8 mouse cellular contexts compared by ENCODE assay signal in the genomic region with DNA sequence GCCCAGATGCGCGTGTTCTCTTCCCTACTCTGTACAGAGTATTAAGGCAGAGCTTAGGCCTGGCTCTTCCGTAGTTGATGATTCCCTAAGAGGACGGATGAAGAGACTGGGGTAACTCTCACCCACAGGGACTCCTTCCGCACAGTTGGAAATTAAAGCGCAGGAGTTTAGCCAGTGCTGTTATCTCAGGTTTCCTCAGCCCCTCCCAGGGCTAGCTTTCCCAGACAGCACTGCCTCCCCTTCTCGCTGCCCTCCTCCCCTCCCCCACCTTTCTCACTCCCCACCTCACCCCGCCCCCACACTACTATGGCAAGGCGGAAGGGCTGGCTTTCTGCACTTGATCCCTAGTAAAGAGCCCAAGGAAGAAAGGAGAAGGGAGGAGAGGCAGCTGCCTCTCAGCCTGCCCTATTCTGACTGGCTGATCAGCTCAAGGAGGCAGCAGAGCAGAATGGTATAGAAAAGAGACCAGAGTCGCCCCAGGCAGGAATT. TPM values are rescaled to one million over a fixed set of nuclear protein-coding genes. Genes with fewer than 3 reads are reported as not detected.
DNase-seq lines count a peak whose midpoint lies in the region; ATAC-seq and TF ChIP-seq lines count a peak whose summit lies in the region.

No protein-coding gene starts in this region.

- H3K4me3 ChIP-seq in cerebellum, adult 2 months (replicated peaks; ENCODE audit: insufficient read depth, low read depth, low read length) = peak overlapping the region; percentile 59
- H3K4me3 ChIP-seq in G1E (ENCODE audit: low read depth, low read length) = peak overlapping the region; percentile 27; the same call in 1 of the 2 replicates
- 0 out of 2 replicates have a peak overlapping the region, but pooled peaks have one; percentile 2 for H3K4me3 ChIP-seq in hindbrain, embryonic 11.5 days (ENCODE audit: low read depth, low read length)
- peak overlapping the region; percentile 27 to 29; a peak in 3 of 4 replicates for H3K4me3 ChIP-seq in liver, embryonic 14.5 days (ENCODE audit: insufficient read depth in 1 of 2, low read depth in 2 of 2, low read length in 2 of 2)
- H3K4me3 ChIP-seq in stomach, embryonic 15.5 days (replicated peaks) = peak overlapping the region; percentile 11; the same call in 1 of the 2 replicates

- no peak for TF ChIP-seq EP300 in liver, embryonic 14.5 days (IDR thresholded peaks at IDR 0.05; ENCODE audit: low read depth)

- WGBS in cerebellum, adult 2 months = 17% methylated on average over 9 of the region's 10 CpGs
- 16% methylated on average over 10 of the region's 10 CpGs for WGBS in hindbrain, embryonic 11.5 days
- WGBS in liver, embryonic 14.5 days (ENCODE audit: insufficient replicate concordance) = 9% methylated on average over 10 of the region's 10 CpGs
- WGBS in stomach, embryonic 15.5 days = 11% methylated on average over 10 of the region's 10 CpGs

- peak overlapping the region; percentile 26 for H3K4me2 ChIP-seq in hindbrain, embryonic 11.5 days (replicated peaks; ENCODE audit: low read depth, low read length)
- H3K4me2 ChIP-seq in liver, embryonic 14.5 days (ENCODE audit: low read depth) = peak overlapping the region; percentile 58
- peak overlapping the region; percentile 45 for H3K4me2 ChIP-seq in stomach, embryonic 15.5 days

- DNase-seq in cerebellum, adult 2 months = peak in 1 of 2 experiments; percentile 25
- DNase-seq in G1E (ENCODE audit: low spot score) = no peak
- peak; percentile 77 for DNase-seq in hindbrain, embryonic 11.5 days (ENCODE audit: low spot score)
- DNase-seq in liver, embryonic 14.5 days (ENCODE audit: low read depth in 3 of 3, low spot score in 3 of 3) = no peak
- DNase-seq in urinary bladder, postnatal 25 days (ENCODE audit: low spot score) = no peak
- no peak for DNase-seq in adrenal gland, postnatal 14 days

- no peaks in the 10 kb centered on the region for H3K36me3 ChIP-seq in G1E (replicated peaks)
- no peaks in the 10 kb centered on the region for H3K36me3 ChIP-seq in hindbrain, embryonic 11.5 days (ENCODE audit: control insufficient read depth, insufficient read depth, low read length)
- H3K36me3 ChIP-seq in liver, embryonic 14.5 days (replicated peaks; ENCODE audit: control insufficient read depth, insufficient read depth, low read depth) = no peaks in the 10 kb centered on the region
- H3K36me3 ChIP-seq in stomach, embryonic 15.5 days = no peaks in the 10 kb centered on the region

- no peak for ATAC-seq in cerebellum, adult (ENCODE audit: insufficient number of reproducible peaks, low FRiP score, low TSS enrichment)
- peak; percentile 54 for ATAC-seq in G1E (ENCODE audit: extremely low read depth, insufficient number of reproducible peaks, low FRiP score, poor library complexity, severe bottlenecking)
- ATAC-seq in hindbrain, embryonic 11.5 days (ENCODE audit: low FRiP score) = peak; percentile 87
- ATAC-seq in liver, embryonic 14.5 days (ENCODE audit: insufficient read depth) = peak; percentile 59
- peak; percentile 78 for ATAC-seq in stomach, embryonic 15.5 days (ENCODE audit: insufficient read depth, low FRiP score, low read depth)

- no peak overlapping the region for H3K27ac ChIP-seq in cerebellum, adult 2 months (ENCODE audit: insufficient read depth, low read length)
- H3K27ac ChIP-seq in hindbrain, embryonic 11.5 days (ENCODE audit: low read depth, low read length) = peak overlapping the region; percentile 89
- no peak overlapping the region for H3K27ac ChIP-seq in liver, embryonic 14.5 days
- H3K27ac ChIP-seq in stomach, embryonic 15.5 days = peak overlapping the region; percentile 71

- H3K9me3 ChIP-seq in G1E (replicated peaks) = no peaks in the 10 kb centered on the region
- no peaks in the 10 kb centered on the region for H3K9me3 ChIP-seq in hindbrain, embryonic 11.5 days (ENCODE audit: control insufficient read depth, low read length)
- no peaks in the 10 kb centered on the region for H3K9me3 ChIP-seq in liver, embryonic 14.5 days (ENCODE audit: control insufficient read depth, low read length)
- no peaks in the 10 kb centered on the region for H3K9me3 ChIP-seq in stomach, embryonic 15.5 days

- no peak for TF ChIP-seq POLR2A in cerebellum, adult 2 months (IDR thresholded peaks at IDR 0.05; ENCODE audit: borderline replicate concordance, insufficient read depth, low read length)

- 0 out of 2 replicates have a peak overlapping the region, but pooled peaks have one; percentile 23 for H3K9ac ChIP-seq in hindbrain, embryonic 11.5 days (ENCODE audit: low read depth, low read length)
- H3K9ac ChIP-seq in liver, embryonic 14.5 days (replicated peaks) = peak overlapping the region; percentile 35
- H3K9ac ChIP-seq in stomach, embryonic 15.5 days = no peak overlapping the region

- no peaks in the 10 kb centered on the region for H3K27me3 ChIP-seq in cerebellum, adult 2 months (ENCODE audit: control insufficient read depth, insufficient read depth, low read length)
- H3K27me3 ChIP-seq in G1E (ENCODE audit: insufficient read depth, low read length) = no peaks in the 10 kb centered on the region
- H3K27me3 ChIP-seq in hindbrain, embryonic 11.5 days (ENCODE audit: control insufficient read depth, insufficient read depth, low read length) = no peaks in the 10 kb centered on the region
- no peaks in the 10 kb centered on the region for H3K27me3 ChIP-seq in liver, embryonic 14.5 days (ENCODE audit: control insufficient read depth, insufficient read depth, low read length)
- no peaks in the 10 kb centered on the region for H3K27me3 ChIP-seq in stomach, embryonic 15.5 days (replicated peaks)

- H3K4me1 ChIP-seq in cerebellum, adult 2 months (ENCODE audit: control insufficient read depth, insufficient read depth, low read length) = no peaks in the 10 kb centered on the region
- peaks cover 12% of the 10 kb centered on the region for H3K4me1 ChIP-seq in G1E (ENCODE audit: insufficient read depth, low read depth, low read length)
- no peaks in the 10 kb centered on the region for H3K4me1 ChIP-seq in hindbrain, embryonic 11.5 days (replicated peaks; ENCODE audit: control insufficient read depth, insufficient read depth, low read length)
- peaks cover 0 to 7% of the 10 kb centered on the region in 2 experiments; a peak in 2 of 4 replicates for H3K4me1 ChIP-seq in liver, embryonic 14.5 days (replicated peaks; ENCODE audit: control insufficient read depth in 2 of 2, insufficient read depth in 2 of 2, low read length in 1 of 2)
- H3K4me1 ChIP-seq in stomach, embryonic 15.5 days = no peaks in the 10 kb centered on the region

- no peak for TF ChIP-seq CTCF in cerebellum, adult 2 months (IDR thresholded peaks at IDR 0.05; ENCODE audit: borderline replicate concordance, insufficient read depth, low read depth, low read length)
- TF ChIP-seq CTCF in G1E (IDR thresholded peaks at IDR 0.05; ENCODE audit: low read depth, low read length) = no peak
- TF ChIP-seq CTCF in liver, embryonic 14.5 days (IDR thresholded peaks at IDR 0.05; ENCODE audit: low read depth) = no peak

RNA-seq across cellular contexts. Expression of a gene that starts 21.5 kb away (rescaled TPM):
- polyA plus RNA-seq in cerebellum, adult 2 months (2012; rRNA removed) = 684 and 752 TPM in 2 replicates
- 364 and 370 TPM in 2 replicates for total RNA-seq in G1E (2014; fragmentation: Nextera tagmentation)
- 745 and 825 TPM in 2 replicates for total RNA-seq in G1E (2017)
- 30.0 and 36.2 TPM in 2 replicates for polyA plus RNA-seq in G1E (2012)
- 838 and 896 TPM in 2 replicates for polyA plus RNA-seq in hindbrain, embryonic 11.5 days (2014; fragmentation: Nextera tagmentation; extraction: Ambion mirVana)
- 291 and 352 TPM in 2 replicates for polyA plus RNA-seq in liver, embryonic 14.5 days (2012; rRNA removed)
- 514 and 522 TPM in 2 replicates for polyA plus RNA-seq in liver, embryonic 14.5 days (2014; fragmentation: Nextera tagmentation; extraction: Ambion mirVana)
- polyA plus RNA-seq in stomach, embryonic 15.5 days (2015; fragmentation: Nextera tagmentation; extraction: Ambion mirVana) = 736 and 754 TPM in 2 replicates
- total RNA-seq in adrenal gland, postnatal 14 days (2021) = 588 and 637 TPM in 2 replicates

RNA-seq across cellular contexts. Expression of a gene that starts 56.7 kb away (rescaled TPM):
- 39.8 and 41.1 TPM in 2 replicates for polyA plus RNA-seq in cerebellum, adult 2 months (2012; rRNA removed)
- total RNA-seq in G1E (2014; fragmentation: Nextera tagmentation) (53.4 and 58.1 TPM in 2 replicates), G1E (2017) (16.0 and 16.4 TPM in 2 replicates)
- polyA plus RNA-seq in G1E (2012) = 108 and 126 TPM in 2 replicates
- 123 and 138 TPM in 2 replicates for polyA plus RNA-seq in hindbrain, embryonic 11.5 days (2014; fragmentation: Nextera tagmentation; extraction: Ambion mirVana)
- polyA plus RNA-seq in liver, embryonic 14.5 days (2012; rRNA removed) = 19.4 and 21.4 TPM in 2 replicates
- polyA plus RNA-seq in liver, embryonic 14.5 days (2014; fragmentation: Nextera tagmentation; extraction: Ambion mirVana) = 72.8 and 80.2 TPM in 2 replicates
- 114 and 115 TPM in 2 replicates for polyA plus RNA-seq in stomach, embryonic 15.5 days (2015; fragmentation: Nextera tagmentation; extraction: Ambion mirVana)
- 62.5 and 64.4 TPM in 2 replicates for total RNA-seq in adrenal gland, postnatal 14 days (2021)

RNA-seq across cellular contexts. Expression of a gene that starts 56.9 kb away (rescaled TPM):
- 28.8 and 30.2 TPM in 2 replicates for polyA plus RNA-seq in cerebellum, adult 2 months (2012; rRNA removed)
- 33.8 and 36.3 TPM in 2 replicates for total RNA-seq in G1E (2014; fragmentation: Nextera tagmentation)
- 77.7 and 83.2 TPM in 2 replicates for total RNA-seq in G1E (2017)
- 1.6 and 2.1 TPM in 2 replicates for polyA plus RNA-seq in G1E (2012)
- polyA plus RNA-seq in hindbrain, embryonic 11.5 days (2014; fragmentation: Nextera tagmentation; extraction: Ambion mirVana) = 38.9 and 41.4 TPM in 2 replicates
- 5.2 and 6.2 TPM in 2 replicates for polyA plus RNA-seq in liver, embryonic 14.5 days (2012; rRNA removed)
- 14.6 and 17.8 TPM in 2 replicates for polyA plus RNA-seq in liver, embryonic 14.5 days (2014; fragmentation: Nextera tagmentation; extraction: Ambion mirVana)
- polyA plus RNA-seq in stomach, embryonic 15.5 days (2015; fragmentation: Nextera tagmentation; extraction: Ambion mirVana) = 26.9 and 28.4 TPM in 2 replicates
- 47.0 and 51.0 TPM in 2 replicates for total RNA-seq in adrenal gland, postnatal 14 days (2021)

Comparison
In these comparisons a context has a peak if more than half of its experiments do, and no peak if none do; other contexts are left out.
1. H3K27ac ChIP-seq: peak in hindbrain, embryonic 11.5 days (single experiment) and stomach, embryonic 15.5 days (single experiment); none in cerebellum, adult 2 months (single experiment) and liver, embryonic 14.5 days (single experiment).
2. H3K4me3 ChIP-seq: peak in every context shown above with its lines; median percentile 59 in cerebellum, adult 2 months; 28 in liver, embryonic 14.5 days; 27 in G1E; 11 in stomach, embryonic 15.5 days; 2 in hindbrain, embryonic 11.5 days.
3. Peak in every context shown above with its lines, with median percentiles within 50 percentile points of each other: H3K4me2 ChIP-seq.